Mouse (Mus musculus) kidney, adult 2 months (tissue): Measurements from ENCODE around the gene Dapp1.

Experiments used
- CTCF ChIP-seq: fragments of 200-500 bp; conservative IDR thresholded peaks from 2 replicates; pipeline ENCODE4 v1.5.1; 2011; ENCODE audit warnings: low read depth, mild to moderate bottlenecking, control low read depth, low read length, moderate library complexity, mixed read lengths; ENCODE audit not compliant: insufficient read depth, insufficient read length
- POLR2A ChIP-seq: fragments of 200-500 bp; IDR thresholded peaks from one replicate; pipeline ENCODE4 v1.6.1; 2011; ENCODE audit warnings: low read depth, low read length, control low read depth

GRCm38 (mm10) chr3:138012351-138012750 is 31.0 kb upstream of the Dapp1 start:
- TF ChIP-seq CTCF: no peak
- TF ChIP-seq POLR2A: no peak
